Mouse (Mus musculus) G1E (cell line): Measurements from ENCODE around the gene Adck2.

Source experiments
- CTCF ChIP-seq: IDR thresholded peaks from 2 replicates; pipeline ENCODE4 v1.5.1; 2012; ENCODE audit warnings: low read depth, low read length, inconsistent platforms, mixed read lengths
- GATA1 ChIP-seq: IDR thresholded peaks from 2 replicates; pipeline ENCODE4 v1.6.1; 2012; ENCODE audit warnings: borderline replicate concordance, low read length, inconsistent platforms, mixed read lengths
- POLR2AphosphoS5 ChIP-seq: IDR thresholded peaks from 2 replicates; pipeline ENCODE4 v1.6.1; 2012; ENCODE audit warnings: low read depth, low read length, inconsistent platforms; ENCODE audit not compliant: insufficient replicate concordance
- TAL1 ChIP-seq: conservative IDR thresholded peaks from 2 replicates; pipeline ENCODE4 v1.6.1; 2012; ENCODE audit warnings: low read depth, low read length, inconsistent platforms, mixed read lengths

GRCm38 (mm10) chr6:39542631-39543597 lies 30.8 kb upstream of the Adck2 start:
- TF ChIP-seq CTCF (no peak), POLR2AphosphoS5 (no peak), TAL1 (no peak), GATA1 (no peak)
